Mouse (Mus musculus): ENCODE results near the gene Sec14l1. TPM values are rescaled to one million over a fixed set of nuclear protein-coding genes. Genes with fewer than 3 reads are reported as not detected.

The Sec14l1 gene
- polyA plus RNA-seq, 1 experiment from 2014 or later, result 18.0 TPM

DNA sequence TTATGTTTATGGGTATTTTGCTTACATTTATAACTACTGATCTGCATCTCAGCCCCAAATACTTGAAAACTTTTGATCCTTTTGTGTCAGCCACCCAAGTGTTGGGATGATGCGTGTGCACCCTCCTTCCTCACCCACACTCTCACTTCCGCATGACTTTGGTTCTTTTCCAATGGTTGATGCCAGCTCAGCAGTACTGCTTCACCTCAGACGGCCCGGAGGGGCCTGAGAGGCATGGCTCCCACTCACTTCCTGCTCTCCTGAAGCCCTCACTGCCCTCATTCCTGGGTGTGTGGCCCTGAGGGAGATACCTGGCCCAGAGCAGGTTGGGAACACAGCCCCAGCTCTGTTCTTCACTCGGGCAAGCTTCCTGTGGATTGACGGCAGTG, 31.1 kb downstream of the Sec14l1 start:
- peaks cover 98% of the 10 kb centered on the region for H3K36me3 ChIP-seq (replicated peaks)
- WGBS (ENCODE audit: insufficient replicate concordance), result 83% methylated on average over 6 of the region's 6 CpGs
- H3K4me3 ChIP-seq (replicated peaks), result no peak overlapping the region
- H3K9ac ChIP-seq, result no peak overlapping the region
- H3K27ac ChIP-seq (replicated peaks), result no peak overlapping the region
- peaks cover 5% of the 10 kb centered on the region; the same call in 1 of the 2 replicates for H3K4me1 ChIP-seq (replicated peaks)
- no peaks in the 10 kb centered on the region for H3K9me3 ChIP-seq (replicated peaks)
- ATAC-seq (ENCODE audit: insufficient read depth), result no peak
- H3K27me3 ChIP-seq, result no peaks in the 10 kb centered on the region
- H3K4me2 ChIP-seq, result no peak overlapping the region

DNA sequence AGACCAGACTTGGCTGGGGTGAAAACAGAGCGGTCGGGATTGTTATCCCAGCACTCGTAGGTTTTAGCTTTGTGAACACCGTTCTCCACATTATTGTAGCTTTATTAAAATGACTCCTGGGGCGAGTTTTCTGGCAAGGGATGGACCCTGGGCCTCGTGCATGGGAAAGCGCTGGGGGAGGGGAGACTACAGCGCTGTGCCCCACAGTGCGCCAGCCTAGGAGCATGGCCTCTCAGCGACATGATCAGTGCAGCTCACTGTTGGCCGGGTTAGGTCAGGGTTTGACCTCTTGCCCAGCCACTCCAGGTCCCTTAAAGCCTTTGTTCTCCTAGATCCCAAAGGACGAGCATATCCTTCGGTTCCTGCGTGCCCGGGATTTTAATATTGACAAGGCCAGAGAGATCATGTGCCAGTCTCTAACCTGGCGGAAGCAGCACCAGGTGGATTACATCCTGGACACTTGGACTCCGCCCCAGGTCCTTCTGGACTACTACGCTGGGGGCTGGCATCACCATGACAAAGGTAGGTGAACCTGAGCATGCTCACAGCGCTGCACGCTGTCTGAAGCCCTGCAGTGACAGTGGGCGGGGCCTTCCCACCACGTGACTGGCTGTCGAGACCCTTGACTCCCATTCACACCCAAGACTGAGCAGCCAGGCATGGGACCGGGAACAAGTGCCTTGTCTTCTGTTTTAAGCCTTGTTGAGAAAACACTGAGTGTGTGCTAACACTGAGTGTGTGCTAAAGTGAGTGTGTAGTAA, 32.0 kb downstream of the Sec14l1 start:
- no peak for ATAC-seq (ENCODE audit: insufficient read depth)
- no peak overlapping the region for H3K4me3 ChIP-seq (replicated peaks)
- H3K27ac ChIP-seq (replicated peaks), result no peak overlapping the region
- H3K9me3 ChIP-seq (replicated peaks), result no peaks in the 10 kb centered on the region
- WGBS (ENCODE audit: insufficient replicate concordance), result 75% methylated on average over 24 of the region's 24 CpGs
- peaks cover 5% of the 10 kb centered on the region; the same call in 1 of the 2 replicates for H3K4me1 ChIP-seq (replicated peaks)
- no peak overlapping the region for H3K4me2 ChIP-seq
- H3K9ac ChIP-seq, result no peak overlapping the region
- no peaks in the 10 kb centered on the region for H3K27me3 ChIP-seq
- H3K36me3 ChIP-seq (replicated peaks), result peaks cover 97% of the 10 kb centered on the region

DNA sequence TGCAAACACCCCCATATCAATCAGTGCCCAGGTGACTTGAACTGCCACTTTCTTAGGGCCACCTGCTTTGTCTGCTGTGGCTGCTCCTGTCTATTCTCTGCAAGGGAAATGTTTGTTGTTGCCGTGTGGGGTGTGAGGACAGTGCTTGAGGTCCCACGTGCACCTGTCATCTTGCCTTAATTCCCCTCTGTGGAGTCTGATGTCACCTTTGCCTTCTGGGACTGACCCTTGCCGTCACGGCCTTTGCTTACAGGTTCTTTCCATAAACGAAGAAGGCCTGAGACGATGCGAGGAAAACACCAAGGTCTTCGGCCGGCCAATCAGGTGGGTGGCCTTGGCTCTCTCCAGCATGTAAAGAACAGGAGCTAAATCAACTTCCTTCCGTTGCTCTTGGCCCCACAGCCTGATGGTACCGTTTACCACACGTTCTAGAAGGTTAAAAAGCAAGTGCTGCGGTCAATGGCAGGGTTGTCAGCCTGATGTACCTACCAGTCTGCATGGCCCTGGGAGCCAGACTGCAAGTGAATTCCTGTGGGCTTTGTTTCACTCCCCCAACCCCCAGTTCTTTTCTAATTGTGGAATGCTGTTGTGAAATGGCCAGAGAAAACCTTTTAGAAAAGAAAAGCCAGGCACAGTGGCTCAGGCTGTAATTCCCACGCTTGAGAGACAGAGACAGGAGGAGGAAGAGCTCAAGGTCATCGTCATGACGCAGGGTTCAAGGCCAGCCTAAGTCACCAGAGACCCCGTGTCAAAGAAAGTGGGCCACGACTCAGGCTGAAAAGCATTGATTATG, 34.1 kb downstream of the Sec14l1 start:
- no peaks in the 10 kb centered on the region for H3K27me3 ChIP-seq
- H3K4me1 ChIP-seq (replicated peaks), result peaks cover 5% of the 10 kb centered on the region; the same call in 1 of the 2 replicates
- no peak for ATAC-seq (ENCODE audit: insufficient read depth)
- no peak overlapping the region for H3K27ac ChIP-seq (replicated peaks)
- WGBS (ENCODE audit: insufficient replicate concordance), result 81% methylated on average over 18 of the region's 18 CpGs
- H3K4me3 ChIP-seq (replicated peaks), result no peak overlapping the region
- H3K36me3 ChIP-seq (replicated peaks), result peaks cover 77% of the 10 kb centered on the region
- H3K4me2 ChIP-seq, result no peak overlapping the region
- H3K9ac ChIP-seq, result no peak overlapping the region
- no peaks in the 10 kb centered on the region for H3K9me3 ChIP-seq (replicated peaks)

DNA sequence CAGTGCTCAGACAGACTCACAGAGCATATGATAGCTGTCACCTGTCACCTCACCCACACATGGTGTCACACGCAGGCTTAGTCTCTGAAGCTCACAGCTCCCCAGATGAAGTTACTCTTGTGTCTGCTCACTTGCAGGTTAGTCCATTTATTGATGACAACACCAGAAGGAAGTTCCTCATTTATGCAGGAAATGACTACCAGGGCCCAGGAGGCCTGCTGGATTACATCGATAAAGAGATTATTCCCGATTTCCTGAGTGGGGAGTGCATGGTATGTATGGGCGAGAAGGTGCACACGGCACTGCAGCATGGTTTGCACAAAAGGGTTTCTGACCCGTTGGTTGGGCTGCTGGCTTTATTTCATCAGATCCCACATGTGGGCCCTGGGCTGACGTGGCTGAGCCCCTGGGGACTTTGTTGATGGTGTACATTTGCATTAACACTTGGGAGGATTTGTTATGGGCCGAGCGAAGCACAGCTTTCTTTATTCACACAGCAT, 35.5 kb downstream of the Sec14l1 start:
- Histone ChIP-seq H3K9me3 (replicated peaks) (no peaks in the 10 kb centered on the region), H3K36me3 (replicated peaks) (peaks cover 73% of the 10 kb centered on the region), H3K4me2 (no peak overlapping the region), H3K9ac (no peak overlapping the region), H3K4me3 (replicated peaks) (no peak overlapping the region), H3K27me3 (no peaks in the 10 kb centered on the region), H3K4me1 (replicated peaks) (peaks cover 5% of the 10 kb centered on the region; the same call in 1 of the 2 replicates), H3K27ac (replicated peaks) (no peak overlapping the region)
- ATAC-seq (ENCODE audit: insufficient read depth), result no peak
- 60% methylated on average over 9 of the region's 9 CpGs for WGBS (ENCODE audit: insufficient replicate concordance)

DNA sequence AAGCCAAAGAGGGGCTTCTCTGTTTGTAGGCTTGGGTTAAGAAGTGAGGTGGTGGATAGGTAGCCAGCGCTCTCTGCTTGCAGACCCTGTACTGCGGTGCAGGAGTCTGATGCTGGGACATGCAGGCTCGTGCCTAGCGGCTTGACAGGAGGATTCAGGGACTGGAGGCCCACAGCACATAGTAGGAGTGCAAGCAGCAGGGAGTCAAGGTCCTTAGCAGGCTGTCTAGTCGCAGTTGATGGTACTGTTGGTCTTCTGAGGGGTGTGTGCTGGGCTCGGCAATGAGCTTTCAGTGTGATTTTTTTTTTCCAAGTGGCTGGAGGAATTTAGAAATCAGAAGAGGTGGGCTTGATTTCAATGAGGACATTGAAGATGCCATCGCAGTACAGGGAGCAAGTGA, 36.5 kb downstream of the Sec14l1 start:
- no peak for ATAC-seq (ENCODE audit: insufficient read depth)
- H3K36me3 ChIP-seq (replicated peaks), result peaks cover 73% of the 10 kb centered on the region

DNA sequence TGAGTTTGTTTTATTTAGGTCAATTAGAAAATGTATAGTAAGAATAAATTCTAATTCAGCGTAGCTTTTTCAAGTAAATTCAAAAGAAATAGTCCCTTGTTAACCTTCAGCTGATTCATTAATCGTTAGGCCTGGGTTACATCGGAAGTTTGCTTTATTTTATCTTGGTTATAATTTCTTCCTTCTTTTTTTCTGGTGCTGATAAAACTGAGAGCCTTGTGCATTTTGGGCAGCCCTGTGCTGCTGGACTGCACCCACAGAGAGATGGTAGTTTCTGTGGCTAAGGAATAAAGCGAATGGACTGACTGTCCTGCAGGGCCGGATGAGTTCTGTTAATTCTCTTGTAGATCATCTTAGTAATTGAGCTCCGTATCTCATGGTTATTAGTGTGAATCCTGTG, 37.6 kb downstream of the Sec14l1 start:
- Histone ChIP-seq H3K36me3 (replicated peaks) (peaks cover 70% of the 10 kb centered on the region), H3K4me3 (replicated peaks) (no peak overlapping the region), H3K9ac (no peak overlapping the region), H3K27ac (replicated peaks) (no peak overlapping the region), H3K4me2 (no peak overlapping the region), H3K9me3 (replicated peaks) (no peaks in the 10 kb centered on the region), H3K4me1 (replicated peaks) (no peaks in the 10 kb centered on the region; the same call in 1 of the 2 replicates), H3K27me3 (no peaks in the 10 kb centered on the region)
- WGBS (ENCODE audit: insufficient replicate concordance), result 73% methylated on average over 6 of the region's 6 CpGs
- no peak for ATAC-seq (ENCODE audit: insufficient read depth)

More for the DNA sequence above, 36.5 kb downstream of the Sec14l1 start:
- Histone ChIP-seq H3K27ac (replicated peaks) (no peak overlapping the region), H3K4me1 (replicated peaks) (peaks cover 5% of the 10 kb centered on the region; the same call in 1 of the 2 replicates), H3K9me3 (replicated peaks) (no peaks in the 10 kb centered on the region), H3K4me2 (no peak overlapping the region), H3K9ac (no peak overlapping the region), H3K4me3 (replicated peaks) (no peak overlapping the region), H3K27me3 (no peaks in the 10 kb centered on the region)
- WGBS (ENCODE audit: insufficient replicate concordance), result 86% methylated on average over 7 of the region's 7 CpGs

DNA sequence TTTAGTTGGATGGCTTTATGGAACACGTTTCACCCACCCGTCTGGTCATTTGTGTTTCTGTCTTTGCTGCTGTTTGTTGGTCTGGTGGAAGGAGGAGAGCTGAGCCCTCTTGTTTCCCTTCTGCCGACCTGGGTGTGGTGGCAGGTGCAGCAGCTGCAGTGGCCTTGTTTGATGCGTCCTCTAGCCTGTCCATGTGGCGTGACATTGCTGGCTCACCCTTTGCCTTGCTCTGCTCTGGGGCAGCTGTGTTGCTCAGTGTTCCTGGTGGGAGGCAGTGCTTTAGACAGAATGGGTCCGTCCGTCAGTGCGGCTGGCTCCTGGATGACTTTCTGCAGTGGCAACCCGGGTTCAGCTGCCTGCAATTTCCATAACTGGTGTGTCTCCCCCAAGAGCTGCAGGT, 38.6 kb downstream of the Sec14l1 start:
- 75% methylated on average over 9 of the region's 9 CpGs for WGBS (ENCODE audit: insufficient replicate concordance)
- H3K36me3 ChIP-seq (replicated peaks), result peaks cover 61% of the 10 kb centered on the region
- no peak overlapping the region for H3K4me3 ChIP-seq (replicated peaks)
- H3K9ac ChIP-seq, result no peak overlapping the region
- no peaks in the 10 kb centered on the region for H3K27me3 ChIP-seq
- no peak overlapping the region for H3K4me2 ChIP-seq
- ATAC-seq (ENCODE audit: insufficient read depth), result no peak
- H3K9me3 ChIP-seq (replicated peaks), result no peaks in the 10 kb centered on the region
- H3K4me1 ChIP-seq (replicated peaks), result no peaks in the 10 kb centered on the region; the same call in 1 of the 2 replicates
- H3K27ac ChIP-seq (replicated peaks), result no peak overlapping the region

DNA sequence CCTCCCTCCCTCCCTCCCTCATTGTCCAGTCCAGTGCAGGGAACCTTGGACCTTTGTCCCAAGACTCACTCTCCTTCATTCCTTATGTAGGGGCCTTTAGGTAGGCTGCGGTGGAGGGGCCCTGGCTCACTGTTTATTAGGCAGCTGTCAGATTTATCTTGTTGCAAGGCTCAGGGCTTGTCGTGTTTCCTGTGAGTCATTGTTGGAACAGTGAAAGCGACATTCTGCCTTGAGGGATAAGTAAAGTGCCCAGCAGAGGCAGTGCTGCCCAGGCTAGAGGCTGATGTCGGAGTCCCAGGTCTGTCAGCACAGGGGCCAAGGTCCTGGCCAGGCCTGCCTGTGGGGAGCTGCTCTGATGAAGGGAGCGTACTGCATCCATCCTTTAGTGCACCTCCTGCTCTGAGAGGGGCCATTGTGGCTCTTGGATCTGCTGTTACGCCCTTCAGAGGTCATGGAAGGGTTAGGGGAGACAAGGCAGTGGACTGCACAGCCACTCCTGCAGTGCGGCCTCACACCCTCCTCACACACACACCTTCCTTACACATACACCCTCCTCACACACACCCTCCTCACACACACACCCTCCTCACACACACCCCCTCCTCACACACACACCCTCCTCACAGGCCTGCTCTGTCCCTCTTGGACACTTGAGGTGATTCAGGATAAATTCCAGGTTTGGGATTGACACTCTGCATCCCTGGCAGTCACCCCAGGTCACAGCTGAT, 39.3 kb downstream of the Sec14l1 start:
- Histone ChIP-seq H3K9ac (no peak overlapping the region), H3K27ac (replicated peaks) (no peak overlapping the region), H3K27me3 (no peaks in the 10 kb centered on the region), H3K9me3 (replicated peaks) (no peaks in the 10 kb centered on the region), H3K4me1 (replicated peaks) (no peaks in the 10 kb centered on the region; the same call in 1 of the 2 replicates), H3K4me2 (no peak overlapping the region), H3K36me3 (replicated peaks) (peaks cover 57% of the 10 kb centered on the region), H3K4me3 (replicated peaks) (no peak overlapping the region)
- 60% methylated on average over 7 of the region's 7 CpGs for WGBS (ENCODE audit: insufficient replicate concordance)
- no peak for ATAC-seq (ENCODE audit: insufficient read depth)

DNA sequence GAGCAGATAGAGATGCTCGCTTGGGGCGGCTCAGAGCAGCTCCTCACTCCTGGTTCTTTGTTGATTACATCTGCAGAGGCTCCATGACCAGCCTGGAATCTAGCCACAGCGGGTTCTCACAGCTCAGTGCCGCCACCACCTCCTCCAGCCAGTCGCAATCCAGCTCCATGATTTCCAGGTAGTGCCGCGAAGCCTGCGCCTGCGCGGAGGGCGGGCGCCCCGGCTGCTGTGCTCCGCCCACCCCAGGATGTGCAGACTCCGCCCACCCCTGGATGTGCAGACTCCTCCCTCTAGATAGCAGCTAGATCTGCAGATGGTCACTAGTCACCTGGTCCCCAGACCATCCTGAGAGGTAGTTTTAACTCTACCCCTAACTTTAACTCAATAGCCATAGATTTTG, 41.8 kb downstream of the Sec14l1 start:
- Histone ChIP-seq H3K9ac (no peak overlapping the region), H3K27me3 (no peaks in the 10 kb centered on the region), H3K27ac (replicated peaks) (no peak overlapping the region), H3K4me3 (replicated peaks) (no peak overlapping the region), H3K4me2 (no peak overlapping the region), H3K4me1 (replicated peaks) (no peaks in the 10 kb centered on the region; the same call in 1 of the 2 replicates), H3K9me3 (replicated peaks) (no peaks in the 10 kb centered on the region), H3K36me3 (replicated peaks) (peaks cover 32% of the 10 kb centered on the region)
- WGBS (ENCODE audit: insufficient replicate concordance), result 58% methylated on average over 15 of the region's 15 CpGs
- peak; percentile 40 for ATAC-seq (ENCODE audit: insufficient read depth)

DNA sequence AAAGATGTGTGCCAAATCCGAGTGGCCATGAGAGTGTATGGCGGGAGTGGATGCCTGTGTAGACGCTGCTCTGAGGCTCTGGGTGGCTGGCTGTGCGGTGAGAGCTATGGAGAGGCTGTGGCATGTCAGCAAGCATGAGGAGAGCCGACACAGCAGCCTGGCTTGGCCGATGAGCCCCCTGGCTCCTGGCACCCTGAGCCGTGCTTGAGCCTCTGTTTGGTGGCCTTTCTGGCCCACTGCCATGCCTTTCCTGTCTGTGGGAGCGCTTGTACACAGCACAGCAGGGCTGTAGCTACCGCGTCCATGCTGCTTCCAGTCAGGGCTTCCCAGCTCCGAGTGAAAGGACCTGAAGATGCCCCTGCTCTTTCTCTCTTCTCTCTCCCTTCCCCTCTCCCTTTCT, 43.4 kb downstream of the Sec14l1 start:
- no peak for ATAC-seq (ENCODE audit: insufficient read depth)

More for the DNA sequence above, 43.4 kb downstream of the Sec14l1 start:
- Histone ChIP-seq H3K4me3 (replicated peaks) (no peak overlapping the region), H3K9me3 (replicated peaks) (no peaks in the 10 kb centered on the region), H3K36me3 (replicated peaks) (peaks cover 31% of the 10 kb centered on the region), H3K4me1 (replicated peaks) (no peaks in the 10 kb centered on the region; the same call in 1 of the 2 replicates), H3K27ac (replicated peaks) (no peak overlapping the region), H3K4me2 (no peak overlapping the region), H3K27me3 (0 out of 2 replicates have a peak, but pooled peaks cover 3% of the 10 kb centered on the region), H3K9ac (no peak overlapping the region)
- 84% methylated on average over 11 of the region's 11 CpGs for whole genome bisulfite sequencing (ENCODE audit: insufficient replicate concordance)
